Mouse (Mus musculus): ENCODE measurements around the gene Apobec4. TPM values are rescaled to one million over a fixed set of nuclear protein-coding genes. Genes with fewer than 3 reads are reported as not detected.

The Apobec4 gene
- polyA plus RNA-seq (2015; fragmentation: Nextera tagmentation; extraction: Ambion mirVana) = 0.09 TPM in 1 of 2 replicates, not detected in the other

DNA sequence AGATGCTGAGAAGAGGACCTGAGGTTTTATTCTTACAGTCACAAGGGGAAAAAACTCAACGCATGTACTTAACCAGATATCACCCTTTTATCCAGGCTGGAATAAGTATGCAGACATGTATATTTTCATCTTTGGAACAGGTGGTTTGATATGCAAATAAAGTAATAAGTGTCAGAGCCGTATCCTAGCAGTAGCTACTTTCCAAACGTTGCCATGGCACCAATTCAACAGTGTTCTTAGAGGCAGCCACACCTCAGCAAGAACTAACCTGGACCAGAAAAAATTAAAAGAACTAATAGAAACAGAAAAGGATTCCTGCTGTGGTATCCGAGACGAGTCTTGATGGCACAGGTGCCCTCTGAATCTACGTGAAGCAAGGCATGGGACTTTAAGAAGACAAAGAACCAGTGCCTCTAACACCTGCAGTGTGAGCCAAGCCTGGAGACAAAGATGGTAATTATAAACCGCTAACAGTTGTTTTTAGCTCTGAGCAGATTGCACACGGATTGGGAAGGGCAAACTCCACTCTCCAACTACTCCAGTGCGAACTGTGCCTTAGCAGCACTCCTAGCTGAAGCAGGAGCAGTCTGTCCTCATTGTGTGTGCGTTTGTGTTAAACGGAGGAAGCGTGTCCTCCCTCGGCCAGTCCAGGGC, at the start of gene Apobec4:
Gene Apobec4 (plus strand): TSS at position 240 of the 654 bp plus-strand sequence.
- Histone ChIP-seq H3K9ac (replicated peaks) (no peak within 1 kb of the TSS), H3K9me3 (replicated peaks) (no peaks in the 10 kb centered on the region), H3K4me2 (no peak within 1 kb of the TSS), H3K27me3 (replicated peaks) (no peaks in the 10 kb centered on the region), H3K4me3 (replicated peaks) (no peak within 1 kb of the TSS), H3K4me1 (peaks cover 13% of the 10 kb centered on the region; the same call in 1 of the 2 replicates), H3K36me3 (no peaks in the 10 kb centered on the region), H3K27ac (replicated peaks) (no peak within 1 kb of the TSS)
- WGBS = 58% methylated on average over 13 of the region's 13 CpGs
- ATAC-seq (ENCODE audit: low FRiP score) = no peak

- H3K27me3 ChIP-seq (replicated peaks) = no peaks in the 10 kb centered on the region
- H3K36me3 ChIP-seq = no peaks in the 10 kb centered on the region
- 79% methylated on average over 5 of the region's 5 CpGs for WGBS
- H3K9ac ChIP-seq (replicated peaks) = no peak overlapping the region
- no peak for ATAC-seq (ENCODE audit: low FRiP score)
- no peak overlapping the region for H3K4me3 ChIP-seq (replicated peaks)
- H3K9me3 ChIP-seq (replicated peaks) = no peaks in the 10 kb centered on the region
- H3K27ac ChIP-seq (replicated peaks) = no peak overlapping the region
- no peak overlapping the region for H3K4me2 ChIP-seq
- peaks cover 14% of the 10 kb centered on the region for H3K4me1 ChIP-seq
These were observed 49.3 kb upstream of the Apobec4 start for GRCm38 (mm10) chr1:152701066-152701465.

DNA sequence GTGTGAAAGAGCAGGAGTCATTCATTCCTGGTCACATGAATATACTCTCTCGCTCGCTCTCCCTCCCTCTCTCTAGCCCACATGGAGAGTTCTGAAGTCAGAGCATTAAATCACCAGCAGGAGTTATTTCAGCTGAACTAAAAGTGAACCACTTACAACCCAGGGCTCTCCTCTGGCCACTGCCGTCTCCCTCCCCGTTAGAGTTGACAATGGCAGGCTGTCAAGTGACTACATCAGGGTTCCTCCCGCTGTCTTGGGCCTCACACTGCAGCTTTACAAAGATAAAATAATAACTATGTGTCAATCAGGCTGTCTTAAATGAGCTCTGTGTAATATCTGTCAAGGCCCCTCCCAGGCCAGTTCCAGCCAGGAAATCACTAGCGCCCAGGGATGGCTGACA, 47.4 kb upstream of the Apobec4 start:
- no peaks in the 10 kb centered on the region for H3K9me3 ChIP-seq (replicated peaks)
- H3K27ac ChIP-seq (replicated peaks) = no peak overlapping the region
- peaks cover 14% of the 10 kb centered on the region for H3K4me1 ChIP-seq
- H3K36me3 ChIP-seq = no peaks in the 10 kb centered on the region
- ATAC-seq (ENCODE audit: low FRiP score) = peak; percentile 53; the same call in 1 of the 2 replicates
- H3K4me2 ChIP-seq = no peak overlapping the region
- H3K9ac ChIP-seq (replicated peaks) = no peak overlapping the region
- H3K4me3 ChIP-seq (replicated peaks) = no peak overlapping the region
- no peaks in the 10 kb centered on the region for H3K27me3 ChIP-seq (replicated peaks)
- 26% methylated on average over 6 of the region's 6 CpGs for WGBS

- Histone ChIP-seq H3K4me2 (no peak overlapping the region), H3K27ac (replicated peaks) (no peak overlapping the region), H3K4me1 (peaks cover 14% of the 10 kb centered on the region), H3K9me3 (replicated peaks) (no peaks in the 10 kb centered on the region), H3K36me3 (no peaks in the 10 kb centered on the region), H3K4me3 (replicated peaks) (no peak overlapping the region), H3K9ac (replicated peaks) (no peak overlapping the region), H3K27me3 (replicated peaks) (no peaks in the 10 kb centered on the region)
- ATAC-seq (ENCODE audit: low FRiP score) = no peak
- 51% methylated on average over 6 of the region's 6 CpGs for WGBS
These were observed 46.4 kb upstream of the Apobec4 start for GRCm38 (mm10) chr1:152703941-152704340.

- Histone ChIP-seq H3K4me3 (replicated peaks) (no peak overlapping the region), H3K36me3 (no peaks in the 10 kb centered on the region), H3K9me3 (replicated peaks) (no peaks in the 10 kb centered on the region), H3K27me3 (replicated peaks) (no peaks in the 10 kb centered on the region), H3K9ac (replicated peaks) (no peak overlapping the region), H3K4me1 (peaks cover 14% of the 10 kb centered on the region), H3K27ac (replicated peaks) (no peak overlapping the region), H3K4me2 (no peak overlapping the region)
- ATAC-seq (ENCODE audit: low FRiP score) = no peak
- 91% methylated on average over 2 of the region's 2 CpGs for WGBS
These were observed 42.8 kb upstream of the Apobec4 start for GRCm38 (mm10) chr1:152707560-152707959.

DNA sequence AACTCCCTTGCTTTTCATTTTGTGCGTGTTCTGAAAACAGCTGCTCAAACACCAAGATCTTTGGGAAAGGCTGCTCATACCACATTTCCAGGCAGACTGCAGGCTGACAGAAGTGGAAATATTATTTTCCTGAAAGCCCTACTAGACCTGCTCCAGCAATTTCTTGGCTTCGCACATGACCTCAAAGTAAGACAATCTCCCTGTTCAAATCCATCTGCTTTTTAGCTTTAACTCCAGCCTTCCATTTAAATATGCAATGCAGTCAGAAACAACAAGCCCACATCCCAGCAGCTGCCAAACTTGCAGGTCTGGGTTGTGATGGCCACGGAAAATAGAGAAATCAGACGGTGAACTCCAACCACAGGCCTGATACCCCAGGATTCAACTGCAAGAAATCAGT, 39.3 kb upstream of the Apobec4 start:
- no peaks in the 10 kb centered on the region for H3K36me3 ChIP-seq
- H3K27me3 ChIP-seq (replicated peaks) = no peaks in the 10 kb centered on the region
- H3K4me2 ChIP-seq = no peak overlapping the region
- no peak overlapping the region for H3K27ac ChIP-seq (replicated peaks)
- no peak overlapping the region for H3K4me3 ChIP-seq (replicated peaks)
- H3K9ac ChIP-seq (replicated peaks) = no peak overlapping the region
- 90% methylated on average over 4 of the region's 4 CpGs for WGBS
- no peaks in the 10 kb centered on the region for H3K9me3 ChIP-seq (replicated peaks)
- no peaks in the 10 kb centered on the region for H3K4me1 ChIP-seq
- ATAC-seq (ENCODE audit: low FRiP score) = no peak

GRCm38 (mm10) chr1:152713924-152714323, 36.4 kb upstream of the Apobec4 start:
- no peak overlapping the region for H3K27ac ChIP-seq (replicated peaks)
- no peak for ATAC-seq (ENCODE audit: low FRiP score)
- H3K4me1 ChIP-seq = no peaks in the 10 kb centered on the region
- H3K4me3 ChIP-seq (replicated peaks) = no peak overlapping the region
- 76% methylated on average over 4 of the region's 4 CpGs for WGBS
- no peak overlapping the region for H3K9ac ChIP-seq (replicated peaks)
- H3K9me3 ChIP-seq (replicated peaks) = no peaks in the 10 kb centered on the region
- no peaks in the 10 kb centered on the region for H3K27me3 ChIP-seq (replicated peaks)
- no peak overlapping the region for H3K4me2 ChIP-seq
- H3K36me3 ChIP-seq = no peaks in the 10 kb centered on the region

DNA sequence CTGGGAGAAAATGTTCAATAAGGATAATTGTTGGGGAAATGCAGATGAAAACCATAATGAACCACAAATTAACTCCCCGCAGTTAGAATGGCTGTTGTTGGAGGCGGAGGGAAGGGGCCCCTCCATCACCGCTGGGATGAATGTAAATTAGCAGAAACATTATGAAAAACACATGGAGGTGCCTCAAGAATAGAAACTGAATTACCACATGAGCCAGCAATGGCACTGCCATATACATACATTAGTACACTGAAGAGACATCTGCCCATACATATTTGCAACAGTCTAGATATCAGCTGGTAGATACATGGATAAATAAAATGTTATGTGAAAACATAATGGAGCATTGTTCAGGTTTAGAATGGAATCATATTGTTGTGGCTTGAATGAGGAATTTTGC, 35.9 kb upstream of the Apobec4 start:
- Histone ChIP-seq H3K9me3 (replicated peaks) (no peaks in the 10 kb centered on the region), H3K27me3 (replicated peaks) (no peaks in the 10 kb centered on the region), H3K9ac (replicated peaks) (no peak overlapping the region), H3K4me1 (no peaks in the 10 kb centered on the region), H3K4me3 (replicated peaks) (no peak overlapping the region), H3K27ac (replicated peaks) (no peak overlapping the region), H3K36me3 (no peaks in the 10 kb centered on the region), H3K4me2 (no peak overlapping the region)
- no peak for ATAC-seq (ENCODE audit: low FRiP score)
- 47% methylated on average over 3 of the region's 3 CpGs for WGBS

- Histone ChIP-seq H3K4me2 (no peak overlapping the region), H3K4me1 (no peaks in the 10 kb centered on the region), H3K36me3 (no peaks in the 10 kb centered on the region), H3K4me3 (replicated peaks) (no peak overlapping the region), H3K27me3 (replicated peaks) (no peaks in the 10 kb centered on the region), H3K9me3 (replicated peaks) (no peaks in the 10 kb centered on the region), H3K27ac (replicated peaks) (no peak overlapping the region), H3K9ac (replicated peaks) (no peak overlapping the region)
- 90% methylated on average over 1 of the region's 1 CpGs for WGBS
- no peak for ATAC-seq (ENCODE audit: low FRiP score)
These were observed 33.0 kb upstream of the Apobec4 start for GRCm38 (mm10) chr1:152717329-152717728.

GRCm38 (mm10) chr1:152718200-152718599, 32.2 kb upstream of the Apobec4 start:
- Histone ChIP-seq H3K4me1 (no peaks in the 10 kb centered on the region), H3K9me3 (replicated peaks) (no peaks in the 10 kb centered on the region), H3K4me2 (no peak overlapping the region), H3K27ac (replicated peaks) (no peak overlapping the region), H3K4me3 (replicated peaks) (no peak overlapping the region), H3K9ac (replicated peaks) (no peak overlapping the region), H3K36me3 (no peaks in the 10 kb centered on the region), H3K27me3 (replicated peaks) (no peaks in the 10 kb centered on the region)
- 76% methylated on average over 6 of the region's 6 CpGs for WGBS
- no peak for ATAC-seq (ENCODE audit: low FRiP score)

- ATAC-seq (ENCODE audit: low FRiP score) = no peak
- no peaks in the 10 kb centered on the region for H3K36me3 ChIP-seq
- H3K4me1 ChIP-seq = no peaks in the 10 kb centered on the region
- no peak overlapping the region for H3K4me2 ChIP-seq
- no peak overlapping the region for H3K9ac ChIP-seq (replicated peaks)
- 89% methylated on average over 4 of the region's 4 CpGs for WGBS
- H3K4me3 ChIP-seq (replicated peaks) = no peak overlapping the region
- no peak overlapping the region for H3K27ac ChIP-seq (replicated peaks)
- no peaks in the 10 kb centered on the region for H3K9me3 ChIP-seq (replicated peaks)
- H3K27me3 ChIP-seq (replicated peaks) = no peaks in the 10 kb centered on the region
These were observed 29.4 kb upstream of the Apobec4 start for GRCm38 (mm10) chr1:152720969-152721368.

GRCm38 (mm10) chr1:152721535-152722198, 28.7 kb upstream of the Apobec4 start:
- 74% methylated on average over 11 of the region's 11 CpGs for WGBS

More at GRCm38 (mm10) chr1:152721535-152722198, 28.7 kb upstream of the Apobec4 start:
- Histone ChIP-seq H3K27ac (replicated peaks) (0 out of 2 replicates have a peak overlapping the region, but pooled peaks have one; percentile 19), H3K4me2 (no peak overlapping the region), H3K27me3 (replicated peaks) (no peaks in the 10 kb centered on the region), H3K4me1 (no peaks in the 10 kb centered on the region), H3K9me3 (replicated peaks) (no peaks in the 10 kb centered on the region), H3K9ac (replicated peaks) (no peak overlapping the region), H3K36me3 (no peaks in the 10 kb centered on the region), H3K4me3 (replicated peaks) (no peak overlapping the region)
- ATAC-seq (ENCODE audit: low FRiP score) = peak; percentile 28; the same call in 1 of the 2 replicates
